Mouse (Mus musculus): ENCODE measurements around the gene Spata45. TPM values are rescaled to one million over a fixed set of nuclear protein-coding genes. Genes with fewer than 3 reads are reported as not detected.

Gene Spata45
- polyA plus RNA-seq, 1 experiment: 182 TPM

DNA sequence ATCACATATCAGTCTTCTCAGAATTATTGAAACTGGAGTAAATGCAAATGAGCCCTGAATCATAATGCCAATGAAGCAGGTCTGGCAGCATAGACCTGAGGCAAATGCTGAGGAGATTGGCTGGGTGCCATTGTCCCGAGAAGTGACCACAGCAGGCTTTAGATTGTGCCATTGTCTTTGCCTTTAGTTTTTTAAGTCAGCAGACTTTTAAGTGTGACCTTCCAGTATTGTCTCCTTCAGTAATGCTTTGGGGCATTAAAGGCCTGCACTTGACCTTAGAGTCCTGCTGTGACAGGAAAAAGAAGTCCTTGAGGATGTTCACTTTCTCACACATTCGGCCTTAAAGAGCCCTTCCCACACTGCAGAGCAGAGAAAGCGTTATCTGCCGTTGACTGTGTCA lies 33.8 kb downstream of the Spata45 start:
- H3K27me3 ChIP-seq (ENCODE audit: control insufficient read depth, insufficient read depth, low read length): no peaks in the 10 kb centered on the region
- H3K4me1 ChIP-seq (ENCODE audit: control insufficient read depth, insufficient read depth, low read length): no peaks in the 10 kb centered on the region
- H3K36me3 ChIP-seq (ENCODE audit: control insufficient read depth, insufficient read depth, low read length): peaks cover 1% of the 10 kb centered on the region
- TF ChIP-seq CTCF (IDR thresholded peaks at IDR 0.05; ENCODE audit: control insufficient read depth, insufficient read depth, insufficient replicate concordance, low read depth, low read length) (no peak), POLR2A (IDR thresholded peaks at IDR 0.05; ENCODE audit: control insufficient read depth, low read depth, low read length) (no peak)
- H3K4me3 ChIP-seq (ENCODE audit: control insufficient read depth, low read depth, low read length): no peak overlapping the region
- H3K27ac ChIP-seq (ENCODE audit: control insufficient read depth, insufficient read depth, low read depth, low read length): no peak overlapping the region

DNA sequence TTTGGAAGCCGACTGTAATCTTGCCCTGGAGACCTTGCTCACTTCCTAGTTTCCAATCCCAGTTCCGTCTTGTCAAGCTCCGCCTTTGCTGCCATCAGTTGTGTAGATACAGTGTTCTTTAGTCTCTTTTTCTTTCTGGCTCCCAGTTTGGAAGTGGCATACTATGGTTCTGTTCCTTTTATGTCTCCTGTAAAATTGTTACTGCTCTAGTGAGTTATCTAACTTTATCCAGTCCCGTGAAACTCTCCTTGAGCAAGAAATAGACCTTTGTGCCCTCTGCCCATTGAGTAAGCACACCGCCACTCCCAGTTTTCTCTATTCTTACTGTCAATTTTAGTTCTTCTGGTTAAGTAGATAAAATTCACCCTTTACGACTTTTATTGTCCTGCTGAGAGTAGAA lies 35.2 kb downstream of the Spata45 start:
- no peaks in the 10 kb centered on the region for H3K27me3 ChIP-seq (ENCODE audit: control insufficient read depth, insufficient read depth, low read length)
- H3K36me3 ChIP-seq (ENCODE audit: control insufficient read depth, insufficient read depth, low read length): peaks cover 1% of the 10 kb centered on the region; the same call in 1 of the 2 replicates
- TF ChIP-seq CTCF (IDR thresholded peaks at IDR 0.05; ENCODE audit: control insufficient read depth, insufficient read depth, insufficient replicate concordance, low read depth, low read length) (no peak), POLR2A (IDR thresholded peaks at IDR 0.05; ENCODE audit: control insufficient read depth, low read depth, low read length) (no peak)
- H3K27ac ChIP-seq (ENCODE audit: control insufficient read depth, insufficient read depth, low read depth, low read length): no peak overlapping the region
- H3K4me1 ChIP-seq (ENCODE audit: control insufficient read depth, insufficient read depth, low read length): no peaks in the 10 kb centered on the region
- H3K4me3 ChIP-seq (ENCODE audit: control insufficient read depth, low read depth, low read length): no peak overlapping the region

DNA sequence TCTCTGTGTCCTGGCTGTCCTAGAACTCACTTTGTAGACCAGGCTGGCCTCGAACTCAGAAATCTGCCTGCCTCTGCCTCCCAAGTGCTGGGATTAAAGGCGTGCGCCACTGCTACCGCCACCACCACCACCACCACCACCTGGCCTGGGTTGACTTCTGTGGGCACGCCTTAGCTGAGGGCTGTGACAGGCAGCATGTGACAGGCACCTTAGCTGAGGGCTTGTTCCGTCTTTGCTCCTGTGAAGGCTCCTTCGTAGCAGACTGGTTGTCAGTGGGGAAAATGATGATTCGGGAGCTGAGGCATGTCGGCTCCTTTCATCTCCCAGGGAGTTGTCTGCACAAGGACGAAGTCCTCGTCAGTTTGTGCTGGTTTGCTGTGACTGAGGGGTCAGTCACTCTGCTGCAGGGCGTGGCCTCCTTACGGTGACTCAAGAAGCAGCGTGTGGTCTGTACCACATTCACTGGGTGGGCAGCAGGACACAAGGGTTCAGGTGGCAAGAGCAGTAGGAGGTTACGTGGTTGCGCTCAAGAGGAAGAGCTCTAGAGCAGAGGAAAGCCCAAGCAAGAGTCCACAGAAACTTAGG lies 36.0 kb downstream of the Spata45 start:
- Histone ChIP-seq H3K4me3 (ENCODE audit: control insufficient read depth, low read depth, low read length) (no peak overlapping the region), H3K36me3 (ENCODE audit: control insufficient read depth, insufficient read depth, low read length) (peaks cover 1% of the 10 kb centered on the region; the same call in 1 of the 2 replicates), H3K27me3 (ENCODE audit: control insufficient read depth, insufficient read depth, low read length) (no peaks in the 10 kb centered on the region), H3K27ac (ENCODE audit: control insufficient read depth, insufficient read depth, low read depth, low read length) (no peak overlapping the region), H3K4me1 (ENCODE audit: control insufficient read depth, insufficient read depth, low read length) (no peaks in the 10 kb centered on the region)
- TF ChIP-seq CTCF (IDR thresholded peaks at IDR 0.05; ENCODE audit: control insufficient read depth, insufficient read depth, insufficient replicate concordance, low read depth, low read length) (no peak), POLR2A (IDR thresholded peaks at IDR 0.05; ENCODE audit: control insufficient read depth, low read depth, low read length) (no peak)

DNA sequence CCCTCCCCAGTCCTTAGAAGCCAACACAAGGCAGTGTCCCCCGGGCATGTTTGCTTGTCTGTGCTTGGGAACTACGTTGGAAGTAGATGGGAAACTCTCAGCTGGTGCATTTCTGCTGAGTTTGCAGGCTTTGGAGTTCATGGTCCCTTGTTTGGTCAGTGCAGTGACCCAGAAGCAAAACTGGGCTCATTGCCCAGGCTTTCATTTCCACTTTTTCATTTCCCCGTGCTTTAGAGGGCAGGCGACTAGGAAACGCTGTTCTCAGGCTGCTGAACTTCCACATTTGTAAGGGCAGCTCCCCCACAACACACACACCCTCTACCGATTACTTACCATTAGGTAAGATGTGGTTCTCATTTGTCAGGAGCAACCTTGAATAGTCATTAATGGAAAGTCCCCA lies 36.6 kb downstream of the Spata45 start:
- TF ChIP-seq POLR2A (IDR thresholded peaks at IDR 0.05; ENCODE audit: control insufficient read depth, low read depth, low read length): no peak
- no peak for TF ChIP-seq CTCF (IDR thresholded peaks at IDR 0.05; ENCODE audit: control insufficient read depth, insufficient read depth, insufficient replicate concordance, low read depth, low read length)
- H3K27me3 ChIP-seq (ENCODE audit: control insufficient read depth, insufficient read depth, low read length): no peaks in the 10 kb centered on the region
- H3K4me3 ChIP-seq (ENCODE audit: control insufficient read depth, low read depth, low read length): no peak overlapping the region
- H3K4me1 ChIP-seq (ENCODE audit: control insufficient read depth, insufficient read depth, low read length): no peaks in the 10 kb centered on the region
- H3K27ac ChIP-seq (ENCODE audit: control insufficient read depth, insufficient read depth, low read depth, low read length): no peak overlapping the region
- peaks cover 1% of the 10 kb centered on the region; the same call in 1 of the 2 replicates for H3K36me3 ChIP-seq (ENCODE audit: control insufficient read depth, insufficient read depth, low read length)

DNA sequence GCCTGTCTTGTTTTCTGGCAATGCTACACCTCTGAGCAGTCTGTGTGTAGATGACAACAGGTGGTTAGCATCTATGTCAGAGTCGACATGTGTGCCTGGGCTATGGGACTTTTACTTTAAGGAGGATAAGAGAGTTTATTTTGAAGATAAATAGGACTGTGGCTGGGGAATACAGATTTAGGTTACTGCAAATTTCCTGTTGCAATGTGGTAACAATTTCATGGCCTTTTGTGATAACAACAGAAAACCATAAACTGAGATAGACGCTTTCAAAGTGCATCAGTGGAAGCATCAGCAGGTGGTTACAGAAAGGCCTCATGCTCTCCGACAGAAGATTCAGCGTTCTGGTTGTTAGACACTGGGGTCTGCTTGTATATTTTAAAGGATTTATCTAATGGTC lies 37.0 kb downstream of the Spata45 start:
- Histone ChIP-seq H3K4me1 (ENCODE audit: control insufficient read depth, insufficient read depth, low read length) (no peaks in the 10 kb centered on the region), H3K4me3 (ENCODE audit: control insufficient read depth, low read depth, low read length) (no peak overlapping the region), H3K27ac (ENCODE audit: control insufficient read depth, insufficient read depth, low read depth, low read length) (no peak overlapping the region), H3K36me3 (ENCODE audit: control insufficient read depth, insufficient read depth, low read length) (peaks cover 1% of the 10 kb centered on the region; the same call in 1 of the 2 replicates), H3K27me3 (ENCODE audit: control insufficient read depth, insufficient read depth, low read length) (no peaks in the 10 kb centered on the region)
- TF ChIP-seq CTCF (IDR thresholded peaks at IDR 0.05; ENCODE audit: control insufficient read depth, insufficient read depth, insufficient replicate concordance, low read depth, low read length): no peak

DNA sequence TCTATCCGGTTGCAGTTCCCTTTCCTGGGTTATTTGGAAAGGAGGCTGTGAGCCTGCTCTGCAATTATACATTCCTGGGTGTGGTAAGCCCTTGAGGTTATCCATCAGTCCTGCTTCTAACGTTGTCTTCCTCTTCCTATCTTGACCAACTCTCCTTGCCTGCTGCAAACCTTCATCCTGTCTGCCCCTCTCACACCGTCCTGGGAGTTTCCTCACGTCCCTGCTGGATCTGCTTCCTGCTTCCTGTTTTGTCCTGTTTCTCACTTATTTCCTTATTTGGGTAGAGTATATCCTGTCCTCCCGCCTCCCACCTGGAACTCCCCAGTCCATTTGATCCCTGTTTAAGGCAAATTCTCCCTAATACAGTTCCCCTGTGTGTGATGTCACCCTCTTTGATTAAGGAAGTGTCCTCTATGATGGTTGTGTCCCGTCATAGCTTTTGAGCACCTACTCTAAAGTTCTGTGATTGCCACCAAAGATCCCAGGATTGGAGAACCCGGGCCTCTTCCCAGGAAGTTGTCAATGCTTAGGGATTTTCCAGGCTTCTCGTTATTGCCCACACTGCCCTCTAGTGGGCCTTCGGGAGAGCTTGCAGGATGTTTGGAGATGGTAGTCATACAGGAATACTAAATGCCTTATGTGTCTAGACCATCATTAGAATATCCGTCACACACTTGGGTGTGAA lies 38.9 kb downstream of the Spata45 start:
- H3K36me3 ChIP-seq (ENCODE audit: control insufficient read depth, insufficient read depth, low read length): peaks cover 1% of the 10 kb centered on the region; the same call in 1 of the 2 replicates
- H3K4me3 ChIP-seq (ENCODE audit: control insufficient read depth, low read depth, low read length): no peak overlapping the region
- H3K27me3 ChIP-seq (ENCODE audit: control insufficient read depth, insufficient read depth, low read length): no peaks in the 10 kb centered on the region
- H3K27ac ChIP-seq (ENCODE audit: control insufficient read depth, insufficient read depth, low read depth, low read length): peak overlapping the region; percentile 47; the same call in 1 of the 2 replicates
- no peaks in the 10 kb centered on the region for H3K4me1 ChIP-seq (ENCODE audit: control insufficient read depth, insufficient read depth, low read length)
- no peak for TF ChIP-seq POLR2A (IDR thresholded peaks at IDR 0.05; ENCODE audit: control insufficient read depth, low read depth, low read length)
- TF ChIP-seq CTCF (IDR thresholded peaks at IDR 0.05; ENCODE audit: control insufficient read depth, insufficient read depth, insufficient replicate concordance, low read depth, low read length): peak; percentile 12; the same call in 1 of the 2 replicates

DNA sequence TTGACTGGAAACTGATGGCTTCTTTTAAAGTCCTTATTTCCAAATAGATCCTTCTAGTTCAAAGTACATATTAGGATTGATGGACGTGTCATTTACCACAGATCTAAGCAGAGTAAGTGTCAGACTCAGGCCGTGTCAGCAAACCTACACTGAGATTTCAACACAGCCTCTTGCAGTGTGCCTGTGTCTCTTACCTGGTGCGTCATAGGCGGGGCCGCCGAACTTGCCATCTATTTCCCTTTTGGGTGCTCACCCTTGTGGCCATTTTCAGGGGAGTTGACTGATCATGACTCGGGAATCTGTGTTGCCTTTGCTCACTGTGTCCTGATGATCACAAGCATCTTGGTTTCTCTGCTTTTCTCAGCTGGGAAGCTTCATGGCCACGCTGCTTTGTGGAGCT lies 46.8 kb downstream of the Spata45 start:
- TF ChIP-seq POLR2A (IDR thresholded peaks at IDR 0.05; ENCODE audit: control insufficient read depth, low read depth, low read length): no peak
- TF ChIP-seq CTCF (IDR thresholded peaks at IDR 0.05; ENCODE audit: control insufficient read depth, insufficient read depth, insufficient replicate concordance, low read depth, low read length): no peak
- no peaks in the 10 kb centered on the region for H3K27me3 ChIP-seq (ENCODE audit: control insufficient read depth, insufficient read depth, low read length)
- no peaks in the 10 kb centered on the region for H3K36me3 ChIP-seq (ENCODE audit: control insufficient read depth, insufficient read depth, low read length)
- H3K27ac ChIP-seq (ENCODE audit: control insufficient read depth, insufficient read depth, low read depth, low read length): no peak overlapping the region
- no peaks in the 10 kb centered on the region for H3K4me1 ChIP-seq (ENCODE audit: control insufficient read depth, insufficient read depth, low read length)
- H3K4me3 ChIP-seq (ENCODE audit: control insufficient read depth, low read depth, low read length): no peak overlapping the region
